Mouse (Mus musculus) forebrain, embryonic 14.5 days (tissue): Measurements from ENCODE around the gene Gm10053. TPM values are rescaled to one million over a fixed set of nuclear protein-coding genes. Genes with fewer than 3 reads are reported as not detected.
"Not testable (repeated sequence)": the region's sequence is repeated elsewhere in the genome, so short reads cannot be mapped to it uniquely, and the experiment has no call there.

Experiments
- ATAC-seq: fragments of 200-750 bp; cut with Nextera tagmentation; 2 replicates; pipeline ENCODE4 v1.8.0; 2017; ENCODE audit warnings: mild to moderate bottlenecking, moderate library complexity
- DNase-seq: peaks from one replicate; pipeline ENCODE4 v3.0.0-alpha.2; 2015; ENCODE audit warnings: low spot score
- H3K27ac ChIP-seq: fragments of 300-500 bp; sonication (generic); 2 replicates; pipeline ENCODE4 v1.5.1; 2014; ENCODE audit warnings: low read depth, mild to moderate bottlenecking, control low read depth, low read length, moderate library complexity
- H3K27me3 ChIP-seq: fragments of 300-500 bp; sonication (generic); replicated peaks from 2 replicates; pipeline ENCODE4 v1.6.1; 2014; ENCODE audit warnings: low read length, control low read depth, mixed read lengths; ENCODE audit not compliant: control insufficient read depth, insufficient read depth
- H3K36me3 ChIP-seq: fragments of 300-500 bp; sonication (generic); 2 replicates; pipeline ENCODE4 v1.6.1; 2014; ENCODE audit warnings: low read length, control low read depth; ENCODE audit not compliant: control insufficient read depth, insufficient read depth
- H3K4me1 ChIP-seq: fragments of 300-500 bp; sonication (generic); 2 replicates; pipeline ENCODE4 v1.6.1; 2014; ENCODE audit warnings: antibody characterized with exemption, low read length, control low read depth; ENCODE audit not compliant: control insufficient read depth, insufficient read depth
- H3K4me2 ChIP-seq: fragments of 300-500 bp; sonication (generic); 2 replicates; pipeline ENCODE4 v1.6.1; 2014; ENCODE audit warnings: mild to moderate bottlenecking, control low read depth, low read length
- H3K4me3 ChIP-seq: fragments of 300-500 bp; sonication (generic); 2 replicates; pipeline ENCODE4 v1.5.1; 2014; ENCODE audit warnings: low read depth, low read length, control low read depth
- H3K9ac ChIP-seq: fragments of 300-500 bp; sonication (generic); 2 replicates; pipeline ENCODE4 v1.6.1; 2014; ENCODE audit warnings: mild to moderate bottlenecking, low read length, control low read depth, moderate library complexity
- H3K9me3 ChIP-seq: fragments of 300-500 bp; sonication (generic); replicated peaks from 2 replicates; pipeline ENCODE4 v1.6.1; 2016; ENCODE audit warnings: low read length, control low read depth, mixed read lengths; ENCODE audit not compliant: control insufficient read depth
- WGBS: fragments of 180-500 bp; shearing (Covaris S2); extraction: QIAGEN DNeasy Blood & Tissue Kit; methylation state at CpG from one replicate; pipeline ENCODE4 v1.1.7; 2014; 5-methylcytosine and 5-hydroxymethylcytosine counted together
- polyA plus RNA-seq: library from polyadenylated mRNA; unstranded; fragments of >200 nt; fragmentation: Nextera tagmentation; extraction: Ambion mirVana; gene quantifications from 2 replicates; pipeline ENCODE4 v1.2.1, GENCODE M21; 2014

Gm10053 gene
- polyA plus RNA-seq, result 238 and 267 TPM in 2 replicates

- H3K9ac ChIP-seq, H3K27ac ChIP-seq, ATAC-seq, H3K4me2 ChIP-seq, H3K4me1 ChIP-seq, H3K9me3 ChIP-seq, H3K36me3 ChIP-seq, H3K27me3 ChIP-seq, H3K4me3 ChIP-seq, DNase-seq: not testable (repeated sequence)
- 86% methylated on average over 23 of the region's 26 CpGs for WGBS
These were observed at the start of gene Gm10053 for GRCm38 (mm10) chr19:24875129-24875870. Gm10053 (plus strand) TSS chr19:24875686.

- no peak overlapping the region for H3K9ac ChIP-seq
- 84% methylated on average over 3 of the region's 3 CpGs for WGBS
- no peaks in the 10 kb centered on the region for H3K27me3 ChIP-seq
- no peaks in the 10 kb centered on the region for H3K36me3 ChIP-seq
- H3K9me3 ChIP-seq, result no peaks in the 10 kb centered on the region
- no peak overlapping the region for H3K4me3 ChIP-seq
- DNase-seq (no peak), ATAC-seq (no peak)
- H3K4me2 ChIP-seq, result no peak overlapping the region
- peaks cover 8% of the 10 kb centered on the region for H3K4me1 ChIP-seq
- H3K27ac ChIP-seq, result no peak overlapping the region
These were observed 33.4 kb upstream of the Gm10053 start for GRCm38 (mm10) chr19:24842080-24842479.

- WGBS, result 34% methylated on average over 7 of the region's 7 CpGs
- Histone ChIP-seq H3K9me3 (no peaks in the 10 kb centered on the region), H3K36me3 (no peaks in the 10 kb centered on the region), H3K9ac (no peak overlapping the region), H3K27ac (no peak overlapping the region), H3K27me3 (no peaks in the 10 kb centered on the region), H3K4me1 (peaks cover 8% of the 10 kb centered on the region), H3K4me2 (no peak overlapping the region), H3K4me3 (no peak overlapping the region)
- ATAC-seq (peak; percentile 83), DNase-seq (peak; percentile 81)
These were observed 30.4 kb upstream of the Gm10053 start for GRCm38 (mm10) chr19:24845007-24845546.

- H3K4me2 ChIP-seq, result no peak overlapping the region
- no peak overlapping the region for H3K9ac ChIP-seq
- no peaks in the 10 kb centered on the region for H3K9me3 ChIP-seq
- no peaks in the 10 kb centered on the region for H3K27me3 ChIP-seq
- peaks cover 12% of the 10 kb centered on the region for H3K4me1 ChIP-seq
- H3K27ac ChIP-seq, result no peak overlapping the region
- no peaks in the 10 kb centered on the region for H3K36me3 ChIP-seq
- no peak overlapping the region for H3K4me3 ChIP-seq
- 69% methylated on average over 7 of the region's 7 CpGs for WGBS
- DNase-seq (no peak), ATAC-seq (no peak)
These were observed 27.1 kb upstream of the Gm10053 start for GRCm38 (mm10) chr19:24848345-24848744.

- no peak for ATAC-seq
- Histone ChIP-seq H3K27ac (no peak overlapping the region), H3K4me1 (peaks cover 12% of the 10 kb centered on the region), H3K4me2 (no peak overlapping the region), H3K27me3 (no peaks in the 10 kb centered on the region), H3K9ac (no peak overlapping the region), H3K9me3 (no peaks in the 10 kb centered on the region), H3K36me3 (no peaks in the 10 kb centered on the region), H3K4me3 (no peak overlapping the region)
- WGBS, result 86% methylated on average over 2 of the region's 2 CpGs
- no peak for DNase-seq
These were observed 26.6 kb upstream of the Gm10053 start for GRCm38 (mm10) chr19:24848844-24849243.

GRCm38 (mm10) chr19:24851456-24852315 is 23.8 kb upstream of the Gm10053 start:
- H3K4me1 ChIP-seq, result peaks cover 3% of the 10 kb centered on the region; the same call in 1 of the 2 replicates
- H3K4me3 ChIP-seq, result no peak overlapping the region
- no peaks in the 10 kb centered on the region for H3K9me3 ChIP-seq
- peak; percentile 52; the same call in 1 of the 2 replicates for ATAC-seq
- no peak overlapping the region for H3K4me2 ChIP-seq
- peak; percentile 75 for DNase-seq
- H3K9ac ChIP-seq, result no peak overlapping the region
- H3K36me3 ChIP-seq, result no peaks in the 10 kb centered on the region
- no peaks in the 10 kb centered on the region for H3K27me3 ChIP-seq
- WGBS, result 68% methylated on average over 21 of the region's 21 CpGs
- H3K27ac ChIP-seq, result no peak overlapping the region

- no peak for DNase-seq
- WGBS, result 19% methylated on average over 13 of the region's 13 CpGs
- peak overlapping the region; percentile 64 for H3K4me2 ChIP-seq
These were observed 14.2 kb upstream of the Gm10053 start for GRCm38 (mm10) chr19:24861276-24861611.

GRCm38 (mm10) chr19:24861612-24862451 is 13.7 kb upstream of the Gm10053 start, which contains the start of gene Pgm5:
Pgm5 (minus strand) TSS chr19:24861855.
- DNase-seq (no peak), ATAC-seq (no peak)
- 2% methylated on average over 34 of the region's 39 CpGs for WGBS

More at GRCm38 (mm10) chr19:24861276-24861611, 14.2 kb upstream of the Gm10053 start:
- H3K27ac ChIP-seq, result no peak overlapping the region
- H3K36me3 ChIP-seq, result no peaks in the 10 kb centered on the region
- H3K4me3 ChIP-seq, result peak overlapping the region; percentile 30
- peak overlapping the region; percentile 47 for H3K9ac ChIP-seq
- no peak for ATAC-seq
- H3K27me3 ChIP-seq, result peaks cover 9% of the 10 kb centered on the region; the same call in 1 of the 2 replicates
- H3K4me1 ChIP-seq, result peaks cover 5% of the 10 kb centered on the region; the same call in 1 of the 2 replicates
- no peaks in the 10 kb centered on the region for H3K9me3 ChIP-seq

More at GRCm38 (mm10) chr19:24861612-24862451, 13.7 kb upstream of the Gm10053 start, which contains the start of gene Pgm5:
- H3K27ac ChIP-seq, result no peak within 1 kb of the TSS
- no peaks in the 10 kb centered on the region for H3K36me3 ChIP-seq
- H3K27me3 ChIP-seq, result peaks cover 9% of the 10 kb centered on the region; the same call in 1 of the 2 replicates
- H3K4me2 ChIP-seq, result peak within 1 kb of the TSS; percentile 64
- peaks cover 5% of the 10 kb centered on the region; the same call in 1 of the 2 replicates for H3K4me1 ChIP-seq
- H3K9ac ChIP-seq, result peak within 1 kb of the TSS; percentile 47
- peak within 1 kb of the TSS; percentile 30 for H3K4me3 ChIP-seq
- no peaks in the 10 kb centered on the region for H3K9me3 ChIP-seq
